Mouse (Mus musculus) G1E (cell line): ENCODE results near the gene Rac3. TPM values are rescaled to one million over a fixed set of nuclear protein-coding genes. Genes with fewer than 3 reads are reported as not detected.

Source experiments
- ATAC-seq: 2 replicates; pipeline ENCODE4 v1.8.0; 2016; ENCODE audit warnings: mild to moderate bottlenecking; ENCODE audit not compliant: insufficient number of reproducible peaks, poor library complexity, low FRiP score, severe bottlenecking; ENCODE audit errors: extremely low read depth
- DNase-seq: peaks from one replicate; pipeline ENCODE4 v3.0.0; 2012; ENCODE audit warnings: low spot score
- H3K27me3 ChIP-seq: 2 replicates; pipeline ENCODE4 v1.6.1; 2012; ENCODE audit warnings: mild to moderate bottlenecking, low read length, inconsistent platforms; ENCODE audit not compliant: insufficient read depth
- H3K36me3 ChIP-seq: replicated peaks from 2 replicates; pipeline ENCODE3; 2012; ENCODE audit warnings: mild to moderate bottlenecking, inconsistent platforms
- H3K4me1 ChIP-seq: 2 replicates; pipeline ENCODE4 v1.6.1; 2012; ENCODE audit warnings: low read depth, low read length, inconsistent platforms, mixed read lengths; ENCODE audit not compliant: insufficient read depth
- H3K4me3 ChIP-seq: 2 replicates; pipeline ENCODE4 v1.5.1; 2012; ENCODE audit warnings: low read depth, mild to moderate bottlenecking, inconsistent platforms, low read length, moderate library complexity, mixed read lengths
- H3K9me3 ChIP-seq: replicated peaks from 2 replicates; pipeline ENCODE4 v1.6.1; 2012; ENCODE audit warnings: inconsistent platforms
- CTCF ChIP-seq: IDR thresholded peaks from 2 replicates; pipeline ENCODE4 v1.5.1; 2012; ENCODE audit warnings: low read depth, low read length, inconsistent platforms, mixed read lengths
- GATA1 ChIP-seq: IDR thresholded peaks from 2 replicates; pipeline ENCODE4 v1.6.1; 2012; ENCODE audit warnings: borderline replicate concordance, low read length, inconsistent platforms, mixed read lengths
- GATA2 ChIP-seq: IDR thresholded peaks from 2 replicates; pipeline ENCODE4 v1.6.1; 2012; ENCODE audit warnings: low read depth, low read length, inconsistent platforms, borderline replicate concordance
- POLR2AphosphoS5 ChIP-seq: IDR thresholded peaks from 2 replicates; pipeline ENCODE4 v1.6.1; 2012; ENCODE audit warnings: low read depth, low read length, inconsistent platforms; ENCODE audit not compliant: insufficient replicate concordance
- TAL1 ChIP-seq: conservative IDR thresholded peaks from 2 replicates; pipeline ENCODE4 v1.6.1; 2012; ENCODE audit warnings: low read depth, low read length, inconsistent platforms, mixed read lengths
- polyA plus RNA-seq: library from polyadenylated mRNA; stranded (reverse); fragments of >175 nt; gene quantifications from 2 replicates; pipeline ENCODE4 v1.2.3, GENCODE M21; 2012
- total RNA-seq, 2 experiments: library from RNA; stranded (forward) in 1 of 2; stranded (reverse) in 1 of 2; fragments of 200-1000 nt in 1 of 2; fragments of >200 nt in 1 of 2; fragmentation: Nextera tagmentation in 1 of 2; gene quantifications; 2 replicates each; pipeline ENCODE4 v1.2.3; 2014 to 2017

The Rac3 gene
- total and polyA plus RNA-seq, 3 experiments, result 0.66 to 2.6 (median 2.1) TPM

- H3K9me3 ChIP-seq, result no peaks in the 10 kb centered on the region
- H3K4me3 ChIP-seq, result no peak overlapping the region
- DNase-seq, result no peak
- TF ChIP-seq GATA2 (no peak), GATA1 (no peak), CTCF (no peak), POLR2AphosphoS5 (no peak), TAL1 (no peak)
- H3K4me1 ChIP-seq, result no peaks in the 10 kb centered on the region
- no peaks in the 10 kb centered on the region for H3K36me3 ChIP-seq
- ATAC-seq, result no peak
- peaks cover 26% of the 10 kb centered on the region for H3K27me3 ChIP-seq
Measured at GRCm38 (mm10) chr11:120768206-120768605, 46.9 kb downstream of the Rac3 start.

DNA sequence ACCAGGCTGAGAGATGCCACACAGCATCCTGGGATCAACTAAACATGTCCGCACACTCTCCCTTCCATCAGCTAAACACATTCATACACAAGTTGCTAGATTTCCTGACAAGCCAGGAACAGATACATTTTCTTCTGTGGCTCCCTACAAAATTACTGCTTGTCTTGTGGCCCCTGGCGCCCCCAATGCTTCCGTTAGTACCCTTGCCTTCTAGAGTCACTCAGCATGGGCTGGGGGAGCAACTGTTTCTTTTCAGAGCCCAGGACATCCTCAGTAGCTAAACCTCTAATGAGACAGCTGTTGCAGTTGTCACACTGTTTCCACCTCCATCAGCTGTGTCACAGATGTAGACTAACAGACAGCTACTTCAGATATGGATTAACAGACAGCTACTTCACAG is 51.5 kb downstream of the Rac3 start:
- no peak overlapping the region for H3K4me3 ChIP-seq
- H3K4me1 ChIP-seq, result peaks cover 6% of the 10 kb centered on the region
- TF ChIP-seq GATA2, result no peak
- no peak for TF ChIP-seq TAL1
- no peak for TF ChIP-seq GATA1
- no peak for TF ChIP-seq CTCF
- TF ChIP-seq POLR2AphosphoS5, result no peak
- no peak for DNase-seq
- peaks cover 15% of the 10 kb centered on the region for H3K27me3 ChIP-seq
- no peaks in the 10 kb centered on the region for H3K9me3 ChIP-seq
- H3K36me3 ChIP-seq, result no peaks in the 10 kb centered on the region
- no peak for ATAC-seq

Other genes with a start within 250 kb of the Rac3 start
Only the 20 nearest of the 28 such genes appear.
- gene Arhgdia, start 139.8 kb upstream of the Rac3 start, total RNA-seq (2014; fragmentation: Nextera tagmentation), result 354 and 381 TPM in 2 replicates
- gene Arhgdia, start 139.8 kb upstream of the Rac3 start, total RNA-seq (2017), result 155 and 158 TPM in 2 replicates
- gene Arhgdia, start 139.8 kb upstream of the Rac3 start, polyA plus RNA-seq, result 1,000 and 1,072 TPM in 2 replicates
- 89.8 and 122 TPM in 2 replicates for gene Alyref, start 123.1 kb upstream of the Rac3 start, total RNA-seq (2014; fragmentation: Nextera tagmentation)
- 270 and 280 TPM in 2 replicates for gene Alyref, start 123.1 kb upstream of the Rac3 start, total RNA-seq (2017)
- 505 and 623 TPM in 2 replicates for gene Alyref, start 123.1 kb upstream of the Rac3 start, polyA plus RNA-seq
- gene Anapc11, start 123.0 kb upstream of the Rac3 start, total RNA-seq (2014; fragmentation: Nextera tagmentation), result 83.1 and 83.8 TPM in 2 replicates
- 62.3 and 69.3 TPM in 2 replicates for gene Anapc11, start 123.0 kb upstream of the Rac3 start, total RNA-seq (2017)
- 176 and 212 TPM in 2 replicates for gene Anapc11, start 123.0 kb upstream of the Rac3 start, polyA plus RNA-seq
- gene Npb, start 113.0 kb upstream of the Rac3 start, total RNA-seq (2014; fragmentation: Nextera tagmentation), result 1.9 and 2.6 TPM in 2 replicates
- gene Npb, start 113.0 kb upstream of the Rac3 start, total RNA-seq (2017), result 0.58 TPM in 1 of 2 replicates, not detected in the other
- gene Npb, start 113.0 kb upstream of the Rac3 start, polyA plus RNA-seq, result 3.2 and 3.8 TPM in 2 replicates
- 29.0 and 43.1 TPM in 2 replicates for gene Pcyt2, start 103.5 kb upstream of the Rac3 start, total RNA-seq (2014; fragmentation: Nextera tagmentation)
- gene Pcyt2, start 103.5 kb upstream of the Rac3 start, total RNA-seq (2017), result 102 and 119 TPM in 2 replicates
- 129 and 146 TPM in 2 replicates for gene Pcyt2, start 103.5 kb upstream of the Rac3 start, polyA plus RNA-seq
- gene Sirt7, start 96.2 kb upstream of the Rac3 start, total RNA-seq (2014; fragmentation: Nextera tagmentation), result 28.9 and 35.3 TPM in 2 replicates
- 74.5 and 96.2 TPM in 2 replicates for gene Sirt7, start 96.2 kb upstream of the Rac3 start, total RNA-seq (2017)
- 169 and 256 TPM in 2 replicates for gene Sirt7, start 96.2 kb upstream of the Rac3 start, polyA plus RNA-seq
- 16.3 and 17.5 TPM in 2 replicates for gene Mafg, start 87.9 kb upstream of the Rac3 start, total RNA-seq (2014; fragmentation: Nextera tagmentation)
- gene Mafg, start 87.9 kb upstream of the Rac3 start, total RNA-seq (2017), result 18.9 and 21.9 TPM in 2 replicates
- gene Mafg, start 87.9 kb upstream of the Rac3 start, polyA plus RNA-seq, result 29.2 and 38.9 TPM in 2 replicates
- 14.7 and 14.8 TPM in 2 replicates for gene Pycr1, start 77.7 kb upstream of the Rac3 start, total RNA-seq (2014; fragmentation: Nextera tagmentation)
- 1.0 and 1.5 TPM in 2 replicates for gene Pycr1, start 77.7 kb upstream of the Rac3 start, total RNA-seq (2017)
- gene Pycr1, start 77.7 kb upstream of the Rac3 start, polyA plus RNA-seq, result 1.9 and 2.4 TPM in 2 replicates
- gene Myadml2, start 73.3 kb upstream of the Rac3 start, total RNA-seq (2014; fragmentation: Nextera tagmentation), result not detected in 2 replicates
- gene Myadml2, start 73.3 kb upstream of the Rac3 start, total RNA-seq (2017), result not detected in 2 replicates
- not detected in 2 replicates for gene Myadml2, start 73.3 kb upstream of the Rac3 start, polyA plus RNA-seq
- gene Notum, start 60.3 kb upstream of the Rac3 start, total RNA-seq (2014; fragmentation: Nextera tagmentation), result not detected in 2 replicates
- 0.16 TPM in 1 of 2 replicates, not detected in the other for gene Notum, start 60.3 kb upstream of the Rac3 start, total RNA-seq (2017)
- not detected in 2 replicates for gene Notum, start 60.3 kb upstream of the Rac3 start, polyA plus RNA-seq
- 57.0 and 79.7 TPM in 2 replicates for gene Aspscr1, start 48.5 kb upstream of the Rac3 start, total RNA-seq (2014; fragmentation: Nextera tagmentation)
- 39.2 and 43.2 TPM in 2 replicates for gene Aspscr1, start 48.5 kb upstream of the Rac3 start, total RNA-seq (2017)
- 248 and 301 TPM in 2 replicates for gene Aspscr1, start 48.5 kb upstream of the Rac3 start, polyA plus RNA-seq
- gene Cenpx, start 7.7 kb upstream of the Rac3 start, total RNA-seq (2014; fragmentation: Nextera tagmentation), result 250 and 284 TPM in 2 replicates
- gene Cenpx, start 7.7 kb upstream of the Rac3 start, total RNA-seq (2017), result 67.2 and 81.2 TPM in 2 replicates
- gene Cenpx, start 7.7 kb upstream of the Rac3 start, polyA plus RNA-seq, result 60.9 and 158 TPM in 2 replicates
- gene Lrrc45, start 7.5 kb upstream of the Rac3 start, total RNA-seq (2014; fragmentation: Nextera tagmentation), result 6.4 and 12.1 TPM in 2 replicates
- 20.0 and 22.2 TPM in 2 replicates for gene Lrrc45, start 7.5 kb upstream of the Rac3 start, total RNA-seq (2017)
- 23.3 and 25.4 TPM in 2 replicates for gene Lrrc45, start 7.5 kb upstream of the Rac3 start, polyA plus RNA-seq
- gene Dcxr, start 5.8 kb downstream of the Rac3 start, total RNA-seq (2014; fragmentation: Nextera tagmentation), result 16.6 and 37.5 TPM in 2 replicates
- gene Dcxr, start 5.8 kb downstream of the Rac3 start, total RNA-seq (2017), result 13.1 and 18.4 TPM in 2 replicates
- 21.0 and 24.2 TPM in 2 replicates for gene Dcxr, start 5.8 kb downstream of the Rac3 start, polyA plus RNA-seq
- gene Cbr2, start 10.6 kb downstream of the Rac3 start, total RNA-seq (2014; fragmentation: Nextera tagmentation), result not detected in 2 replicates
- not detected in 2 replicates for gene Cbr2, start 10.6 kb downstream of the Rac3 start, total RNA-seq (2017)
- not detected in 2 replicates for gene Cbr2, start 10.6 kb downstream of the Rac3 start, polyA plus RNA-seq
- gene Hmga1b, start 41.3 kb downstream of the Rac3 start, total RNA-seq (2014; fragmentation: Nextera tagmentation), result 568 and 661 TPM in 2 replicates
- gene Hmga1b, start 41.3 kb downstream of the Rac3 start, total RNA-seq (2017), result 112 and 114 TPM in 2 replicates
- gene Hmga1b, start 41.3 kb downstream of the Rac3 start, polyA plus RNA-seq, result 2,501 and 3,141 TPM in 2 replicates
- 18.4 and 24.2 TPM in 2 replicates for gene Rfng, start 62.7 kb downstream of the Rac3 start, total RNA-seq (2014; fragmentation: Nextera tagmentation)
- gene Rfng, start 62.7 kb downstream of the Rac3 start, total RNA-seq (2017), result 3.5 and 4.1 TPM in 2 replicates
- 55.0 and 67.6 TPM in 2 replicates for gene Rfng, start 62.7 kb downstream of the Rac3 start, polyA plus RNA-seq
- gene Gps1, start 62.8 kb downstream of the Rac3 start, total RNA-seq (2014; fragmentation: Nextera tagmentation), result 109 and 111 TPM in 2 replicates
- gene Gps1, start 62.8 kb downstream of the Rac3 start, total RNA-seq (2017), result 110 and 144 TPM in 2 replicates
- gene Gps1, start 62.8 kb downstream of the Rac3 start, polyA plus RNA-seq, result 65.9 and 66.5 TPM in 2 replicates
- gene Dus1l, start 74.9 kb downstream of the Rac3 start, total RNA-seq (2014; fragmentation: Nextera tagmentation), result 63.3 and 67.4 TPM in 2 replicates
- gene Dus1l, start 74.9 kb downstream of the Rac3 start, total RNA-seq (2017), result 49.2 and 54.7 TPM in 2 replicates
- gene Dus1l, start 74.9 kb downstream of the Rac3 start, polyA plus RNA-seq, result 142 and 166 TPM in 2 replicates
- gene Fasn, start 103.1 kb downstream of the Rac3 start, total RNA-seq (2014; fragmentation: Nextera tagmentation), result 88.2 and 116 TPM in 2 replicates
- gene Fasn, start 103.1 kb downstream of the Rac3 start, total RNA-seq (2017), result 66.6 and 69.3 TPM in 2 replicates
- gene Fasn, start 103.1 kb downstream of the Rac3 start, polyA plus RNA-seq, result 425 and 529 TPM in 2 replicates